Mouse (Mus musculus) stomach, postnatal 0 days (tissue): ENCODE measurements at regions not wholly inside any gene's neighbourhood (a gene's known extent, or its start where the extent isn't known, plus 50 kb on each side); places are given as distances from the start of the nearest gene placed in this dataset.

Source experiments
- CTCF ChIP-seq: IDR thresholded peaks from 2 replicates; pipeline ENCODE4 v1.5.1; 2016; ENCODE audit warnings: antibody characterized with exemption, low read depth, mild to moderate bottlenecking, moderate library complexity
- EP300 ChIP-seq: optimal IDR thresholded peaks from 2 replicates; pipeline ENCODE3; 2016; ENCODE audit warnings: antibody characterized with exemption

DNA sequence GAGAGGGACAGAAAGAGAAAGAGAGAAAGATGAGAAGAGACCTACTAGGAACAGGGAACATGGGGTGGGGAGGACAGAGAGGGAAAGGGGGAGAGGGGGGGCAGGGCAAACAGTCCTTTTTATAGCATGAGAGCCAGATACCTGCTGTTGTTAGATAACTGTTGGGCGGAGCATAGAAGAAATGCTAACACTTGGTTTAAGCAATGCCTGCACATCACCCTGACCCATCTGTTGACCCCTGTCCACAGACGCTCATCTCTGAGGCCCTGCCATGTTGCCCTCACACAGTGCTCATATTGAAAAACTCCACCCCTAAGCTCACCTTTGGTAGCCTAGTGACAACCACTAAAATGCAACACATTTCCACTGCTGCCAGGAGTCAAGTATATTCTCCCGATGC, 90.7 kb downstream of the Tmem17 start:
- TF ChIP-seq CTCF (no peak), EP300 (no peak)
